Mouse (Mus musculus): ENCODE measurements around the gene Eva1c. TPM values are rescaled to one million over a fixed set of nuclear protein-coding genes. Genes with fewer than 3 reads are reported as not detected.

Gene Eva1c
- polyA plus RNA-seq, 1 experiment from 2014 or later: 2.5 TPM

- Histone ChIP-seq H3K27ac (peak overlapping the region; percentile 90), H3K4me3 (peak overlapping the region; percentile 89), H3K9me3 (no peaks in the 10 kb centered on the region), H3K36me3 (replicated peaks) (peaks cover 14% of the 10 kb centered on the region), H3K4me2 (peak overlapping the region; percentile 85), H3K9ac (peak overlapping the region; percentile 79), H3K27me3 (replicated peaks) (no peaks in the 10 kb centered on the region), H3K4me1 (peaks cover 15% of the 10 kb centered on the region)
- peak; percentile 74 for ATAC-seq (replicated peaks)
- under 1% methylated on average over 38 of the region's 38 CpGs for WGBS
Observed at GRCm38 (mm10) chr16:90934193-90934686, 107.7 kb downstream of the Eva1c start.

GRCm38 (mm10) chr16:90934687-90935328 lies 108.3 kb downstream of the Eva1c start, which contains the start of gene Cfap298:
Cfap298 (minus strand) TSS chr16:90935114.
- Histone ChIP-seq H3K27me3 (replicated peaks) (no peaks in the 10 kb centered on the region), H3K4me3 (peak within 1 kb of the TSS; percentile 89), H3K27ac (peak within 1 kb of the TSS; percentile 90), H3K9ac (peak within 1 kb of the TSS; percentile 79), H3K36me3 (replicated peaks) (peaks cover 14% of the 10 kb centered on the region), H3K4me1 (peaks cover 15% of the 10 kb centered on the region), H3K4me2 (peak within 1 kb of the TSS; percentile 85), H3K9me3 (no peaks in the 10 kb centered on the region)
- peak; percentile 97 for ATAC-seq (replicated peaks)
- under 1% methylated on average over 56 of the region's 56 CpGs for WGBS

- H3K36me3 ChIP-seq (replicated peaks): peaks cover 43% of the 10 kb centered on the region
Observed at GRCm38 (mm10) chr16:90941246-90941645, 114.7 kb downstream of the Eva1c start.

DNA sequence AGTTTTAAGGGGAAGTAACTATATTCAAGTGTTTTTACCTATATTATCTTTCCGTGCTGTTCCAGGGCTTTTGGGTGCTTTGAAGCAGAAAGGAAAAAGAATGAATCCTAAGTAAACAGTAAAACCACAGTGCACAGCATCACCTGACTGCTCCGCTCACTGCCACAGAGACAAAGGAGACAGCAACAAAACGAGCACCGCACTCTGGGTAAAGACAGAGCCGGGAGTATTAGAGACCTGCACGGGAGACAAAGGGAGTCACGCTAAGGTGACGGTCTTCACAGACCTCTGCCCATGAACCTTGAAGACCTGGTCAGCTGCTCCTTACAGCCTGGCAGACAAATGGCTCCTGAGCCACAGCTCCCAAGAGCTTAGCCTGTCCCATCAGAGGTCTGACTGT lies 120.5 kb downstream of the Eva1c start:
- no peak for ATAC-seq (replicated peaks)
- no peak overlapping the region for H3K9ac ChIP-seq
- H3K4me3 ChIP-seq: no peak overlapping the region
- peaks cover 47% of the 10 kb centered on the region for H3K36me3 ChIP-seq (replicated peaks)
- no peak overlapping the region for H3K27ac ChIP-seq
- no peaks in the 10 kb centered on the region for H3K9me3 ChIP-seq
- H3K27me3 ChIP-seq (replicated peaks): no peaks in the 10 kb centered on the region
- H3K4me2 ChIP-seq: no peak overlapping the region
- no peaks in the 10 kb centered on the region for H3K4me1 ChIP-seq
- WGBS: 76% methylated on average over 8 of the region's 8 CpGs

More at GRCm38 (mm10) chr16:90941246-90941645, 114.7 kb downstream of the Eva1c start:
- ATAC-seq (replicated peaks): no peak
- H3K4me3 ChIP-seq: no peak overlapping the region
- H3K27me3 ChIP-seq (replicated peaks): no peaks in the 10 kb centered on the region
- no peak overlapping the region for H3K27ac ChIP-seq
- H3K4me1 ChIP-seq: no peaks in the 10 kb centered on the region
- no peak overlapping the region for H3K9ac ChIP-seq
- H3K4me2 ChIP-seq: no peak overlapping the region
- no peaks in the 10 kb centered on the region for H3K9me3 ChIP-seq
- 96% methylated on average over 7 of the region's 7 CpGs for WGBS

DNA sequence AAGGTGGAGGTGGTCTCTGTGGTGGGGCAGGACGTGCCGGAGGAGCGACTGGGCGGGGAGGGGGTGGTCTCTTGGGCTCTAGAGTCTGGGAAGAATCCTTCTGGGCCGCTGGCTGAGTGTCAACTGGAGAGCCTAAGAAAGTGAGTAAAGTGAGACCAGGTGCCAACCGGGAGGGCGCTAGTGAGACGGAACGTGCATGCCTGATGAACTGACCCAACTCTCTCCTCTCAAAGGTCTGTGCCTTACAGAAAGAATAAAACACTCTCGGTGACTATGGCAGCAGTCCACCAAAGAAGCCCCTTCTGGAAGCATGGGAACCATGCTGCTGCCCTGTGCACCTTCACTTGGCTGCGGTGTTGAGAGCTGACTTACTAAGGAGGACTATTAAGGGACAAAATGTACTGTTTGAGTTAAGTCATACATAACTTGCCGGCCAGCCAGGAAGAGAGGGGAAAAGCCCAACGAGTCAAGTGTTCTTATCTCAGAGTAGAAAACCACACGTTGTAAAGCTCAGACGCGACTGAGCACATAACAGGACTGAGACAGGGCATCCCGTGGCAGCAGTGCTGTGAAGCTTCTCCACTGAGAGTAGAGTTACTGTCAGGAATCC lies 123.9 kb downstream of the Eva1c start:
- peaks cover 45% of the 10 kb centered on the region for H3K36me3 ChIP-seq (replicated peaks)

GRCm38 (mm10) chr16:90953147-90953546 lies 126.6 kb downstream of the Eva1c start:
- Histone ChIP-seq H3K27me3 (replicated peaks) (no peaks in the 10 kb centered on the region), H3K36me3 (replicated peaks) (peaks cover 40% of the 10 kb centered on the region), H3K4me2 (no peak overlapping the region)

More for the DNA sequence above, 123.9 kb downstream of the Eva1c start:
- 60% methylated on average over 17 of the region's 17 CpGs for WGBS
- Histone ChIP-seq H3K9me3 (no peaks in the 10 kb centered on the region), H3K27ac (no peak overlapping the region), H3K4me1 (no peaks in the 10 kb centered on the region), H3K4me2 (no peak overlapping the region), H3K27me3 (replicated peaks) (no peaks in the 10 kb centered on the region), H3K9ac (no peak overlapping the region), H3K4me3 (no peak overlapping the region)
- ATAC-seq (replicated peaks): no peak

GRCm38 (mm10) chr16:90953770-90954169 lies 127.3 kb downstream of the Eva1c start:
- no peaks in the 10 kb centered on the region for H3K9me3 ChIP-seq
- no peaks in the 10 kb centered on the region for H3K4me1 ChIP-seq
- H3K9ac ChIP-seq: no peak overlapping the region
- H3K27ac ChIP-seq: no peak overlapping the region
- no peak overlapping the region for H3K4me3 ChIP-seq
- no peak overlapping the region for H3K4me2 ChIP-seq
- H3K27me3 ChIP-seq (replicated peaks): no peaks in the 10 kb centered on the region
- peaks cover 44% of the 10 kb centered on the region for H3K36me3 ChIP-seq (replicated peaks)
- no peak for ATAC-seq (replicated peaks)
- 92% methylated on average over 6 of the region's 6 CpGs for WGBS

More at GRCm38 (mm10) chr16:90953147-90953546, 126.6 kb downstream of the Eva1c start:
- H3K4me1 ChIP-seq: no peaks in the 10 kb centered on the region
- WGBS: 90% methylated on average over 9 of the region's 9 CpGs
- no peak for ATAC-seq (replicated peaks)
- H3K27ac ChIP-seq: no peak overlapping the region
- no peak overlapping the region for H3K4me3 ChIP-seq
- no peaks in the 10 kb centered on the region for H3K9me3 ChIP-seq
- H3K9ac ChIP-seq: no peak overlapping the region

Small RNA genes within 50 kb of the gene (microRNA-seq; reads per million reads assigned to microRNA genes)
- gene Gm22933: not detected

Other genes starting within 250 kb of the Eva1c start
- 28.5 and 28.7 TPM in 2 replicates for gene Mis18a, start 99.3 kb upstream of the Eva1c start, polyA plus RNA-seq (2015; fragmentation: Nextera tagmentation; extraction: Ambion mirVana)
- 0.17 and 0.41 TPM in 2 replicates for gene Mrap, start 88.5 kb upstream of the Eva1c start, polyA plus RNA-seq (2015; fragmentation: Nextera tagmentation; extraction: Ambion mirVana)
- 9.8 and 10.4 TPM in 2 replicates for gene Urb1, start 16.3 kb upstream of the Eva1c start, polyA plus RNA-seq (2015; fragmentation: Nextera tagmentation; extraction: Ambion mirVana)
- 53.9 TPM in 2 replicates for gene Cfap298, start 108.4 kb downstream of the Eva1c start, polyA plus RNA-seq (2015; fragmentation: Nextera tagmentation; extraction: Ambion mirVana)
- gene Synj1, start 184.6 kb downstream of the Eva1c start, polyA plus RNA-seq (2015; fragmentation: Nextera tagmentation; extraction: Ambion mirVana): 51.7 and 55.3 TPM in 2 replicates
- gene Paxbp1, start 217.8 kb downstream of the Eva1c start, polyA plus RNA-seq (2015; fragmentation: Nextera tagmentation; extraction: Ambion mirVana): 71.4 and 80.7 TPM in 2 replicates